Mouse (Mus musculus) kidney, embryonic 15.5 days (tissue): Measurements from ENCODE around the gene Btbd17. TPM values are rescaled to one million over a fixed set of nuclear protein-coding genes. Genes with fewer than 3 reads are reported as not detected.

Source experiments
- ATAC-seq: fragments of 200-750 bp; cut with Nextera tagmentation; replicated peaks from 2 replicates; pipeline ENCODE4 v1.8.0; 2017; ENCODE audit warnings: moderate TSS enrichment; ENCODE audit not compliant: low FRiP score
- H3K27ac ChIP-seq: fragments of 300-500 bp; sonication (generic); 2 replicates; pipeline ENCODE4 v1.5.1; 2015; ENCODE audit warnings: mild to moderate bottlenecking, inconsistent platforms
- H3K27me3 ChIP-seq: fragments of 300-500 bp; sonication (generic); 2 replicates; pipeline ENCODE4 v1.6.1; 2015; ENCODE audit warnings: inconsistent platforms
- H3K36me3 ChIP-seq: fragments of 300-500 bp; sonication (generic); 2 replicates; pipeline ENCODE4 v1.6.1; 2015; ENCODE audit warnings: inconsistent platforms
- H3K4me1 ChIP-seq: fragments of 300-500 bp; sonication (generic); 2 replicates; pipeline ENCODE4 v1.6.1; 2015; ENCODE audit warnings: inconsistent platforms
- H3K4me2 ChIP-seq: fragments of 300-500 bp; sonication (generic); 2 replicates; pipeline ENCODE4 v1.6.1; 2015; ENCODE audit warnings: moderate library complexity, mild to moderate bottlenecking, inconsistent platforms
- H3K4me3 ChIP-seq: fragments of 300-500 bp; sonication (generic); replicated peaks from 2 replicates; pipeline ENCODE4 v1.5.1; 2015; ENCODE audit warnings: mild to moderate bottlenecking, inconsistent platforms
- H3K9ac ChIP-seq: fragments of 300-500 bp; sonication (generic); 2 replicates; pipeline ENCODE4 v1.6.1; 2015; ENCODE audit warnings: mild to moderate bottlenecking, inconsistent platforms
- H3K9me3 ChIP-seq: fragments of 300-500 bp; sonication (generic); replicated peaks from 2 replicates; pipeline ENCODE4 v1.6.1; 2016; ENCODE audit warnings: inconsistent platforms
- WGBS: fragments of 180-500 bp; shearing (Covaris S2); methylation state at CpG from one replicate; pipeline ENCODE4 v1.1.7; 2015; ENCODE audit warnings: mixed read lengths; 5-methylcytosine and 5-hydroxymethylcytosine counted together
- polyA plus RNA-seq: library from polyadenylated mRNA; unstranded; fragments of >200 nt; fragmentation: Nextera tagmentation; extraction: Ambion mirVana; gene quantifications from 2 replicates; pipeline ENCODE4 v1.2.1, GENCODE M21; 2015

Gene Btbd17
- polyA plus RNA-seq, 1 experiment from 2014 or later, result 1.5 TPM

DNA sequence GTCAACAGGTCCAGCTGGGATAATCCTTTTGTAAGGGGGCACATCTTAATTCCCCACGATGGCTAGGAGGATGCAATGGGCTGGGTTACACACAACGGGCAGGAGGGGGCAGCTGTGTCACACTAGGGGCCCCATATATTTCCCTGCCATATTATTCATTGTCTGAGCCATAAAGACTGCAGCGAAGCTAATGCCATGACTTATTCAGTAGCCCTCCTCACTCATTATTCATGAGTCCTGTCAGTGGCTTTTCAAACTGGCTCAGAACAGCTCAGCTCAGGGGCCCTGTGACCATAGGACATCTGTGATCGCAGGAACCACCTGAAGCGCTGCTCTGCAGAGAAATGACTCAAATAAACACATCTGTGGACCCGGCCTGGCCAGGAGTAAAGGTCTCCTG is 54.3 kb downstream of the Btbd17 start:
- WGBS, result 36% methylated on average over 6 of the region's 6 CpGs

More for the DNA sequence above, 54.3 kb downstream of the Btbd17 start:
- Histone ChIP-seq H3K27me3 (peaks cover 14% of the 10 kb centered on the region; the same call in 1 of the 2 replicates), H3K36me3 (no peaks in the 10 kb centered on the region), H3K27ac (no peak overlapping the region), H3K4me1 (peaks cover 40% of the 10 kb centered on the region), H3K9me3 (no peaks in the 10 kb centered on the region), H3K4me3 (no peak overlapping the region), H3K4me2 (no peak overlapping the region), H3K9ac (no peak overlapping the region)
- ATAC-seq, result no peak

Other genes starting within 250 kb of the Btbd17 start
- gene Rpl38, start 127.4 kb downstream of the Btbd17 start, polyA plus RNA-seq, result 1,080 and 1,196 TPM in 2 replicates
- 15.2 and 15.8 TPM in 2 replicates for gene Ttyh2, start 120.5 kb downstream of the Btbd17 start, polyA plus RNA-seq
- gene Dnaic2, start 68.5 kb downstream of the Btbd17 start, polyA plus RNA-seq, result 0.41 and 0.56 TPM in 2 replicates
- 0.09 TPM in 2 replicates for gene Kif19a, start 30.6 kb downstream of the Btbd17 start, polyA plus RNA-seq
- 0.14 TPM in 1 of 2 replicates, not detected in the other for gene Gpr142, start 3.0 kb upstream of the Btbd17 start, polyA plus RNA-seq
- gene Gprc5c, start 55.2 kb upstream of the Btbd17 start, polyA plus RNA-seq, result 119 TPM in 2 replicates
- gene Cd300a, start 94.1 kb upstream of the Btbd17 start, polyA plus RNA-seq, result 1.7 and 1.8 TPM in 2 replicates
- 0.25 and 0.31 TPM in 2 replicates for gene Cd300lb, start 138.4 kb upstream of the Btbd17 start, polyA plus RNA-seq
- gene Cd300c, start 173.2 kb upstream of the Btbd17 start, polyA plus RNA-seq, result not detected in 2 replicates
- gene Cd300ld, start 194.0 kb upstream of the Btbd17 start, polyA plus RNA-seq, result 0.10 and 0.26 TPM in 2 replicates
- 2.0 and 2.7 TPM in 2 replicates for gene Cd300c2, start 205.9 kb upstream of the Btbd17 start, polyA plus RNA-seq
- gene Cd300ld2, start 220.2 kb upstream of the Btbd17 start, polyA plus RNA-seq, result not detected in 2 replicates
- gene Cd300ld4, start 231.1 kb upstream of the Btbd17 start, polyA plus RNA-seq, result not detected in 2 replicates
- not detected in 2 replicates for gene Cd300ld5, start 241.8 kb upstream of the Btbd17 start, polyA plus RNA-seq